Mouse (Mus musculus) lung, postnatal 0 days (tissue): ENCODE measurements at regions not wholly inside any gene's neighbourhood (a gene's known extent, or its start where the extent isn't known, plus 50 kb on each side); places are given as distances from the start of the nearest gene placed in this dataset.

Source experiments
- CTCF ChIP-seq: IDR thresholded peaks from 2 replicates; pipeline ENCODE4 v1.5.1; 2016; ENCODE audit warnings: antibody characterized with exemption, mild to moderate bottlenecking
- EP300 ChIP-seq: IDR thresholded peaks from 2 replicates; pipeline ENCODE4 v1.6.1; 2016; ENCODE audit warnings: antibody characterized with exemption, mild to moderate bottlenecking, control low read depth

DNA sequence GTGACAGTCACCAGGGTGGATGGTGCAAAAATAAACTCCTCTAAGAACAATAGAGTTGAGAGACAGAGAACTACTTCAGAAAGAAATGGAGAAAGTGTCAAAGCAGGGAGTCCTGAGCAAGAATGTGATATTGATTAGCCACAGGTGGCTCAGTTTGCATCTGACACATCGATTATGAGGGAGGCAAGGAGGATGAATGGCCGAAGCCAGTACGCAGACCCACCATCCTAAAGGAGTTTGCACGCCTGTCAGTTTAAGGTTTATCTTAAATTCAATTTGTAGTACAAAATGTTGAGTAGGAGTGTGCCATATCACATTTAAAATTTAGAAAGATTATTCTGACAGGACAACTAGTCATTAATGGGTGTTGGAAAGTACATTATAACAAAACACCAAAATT lies 298.6 kb upstream of the Car10 start:
- no peak for TF ChIP-seq CTCF
- no peak for TF ChIP-seq EP300
